Mouse (Mus musculus): Measurements from ENCODE around the gene Cdc5l. TPM values are rescaled to one million over a fixed set of nuclear protein-coding genes. Genes with fewer than 3 reads are reported as not detected.
"Not testable (repeated sequence)": the region's sequence is repeated elsewhere in the genome, so short reads cannot be mapped to it uniquely, and the experiment has no call there.

Gene Cdc5l
- total RNA-seq, 2 experiments from 2014 or later, result 55.4 to 57.6 TPM

GRCm38 (mm10) chr17:45459062-45459461 lies 25.5 kb upstream of the Cdc5l start:
- Histone ChIP-seq H3K4me3 (no peak overlapping the region), H3K27ac (no peak overlapping the region)
- DNase-seq (ENCODE audit: extremely low spot score in 1 of 2, low spot score in 2 of 2), result no peak
- intact Hi-C loops (cut with DNase I), result no loop called here
- TF ChIP-seq CTCF (IDR thresholded peaks at IDR 0.05), result no peak

- DNase-seq (ENCODE audit: extremely low spot score in 1 of 2, low spot score in 2 of 2), result peak in 1 of 2 experiments; percentile 5
- H3K27ac ChIP-seq, result no peak overlapping the region
- TF ChIP-seq CTCF (IDR thresholded peaks at IDR 0.05), result no peak
- intact Hi-C loops (cut with DNase I), result no loop called here
- no peak overlapping the region for H3K4me3 ChIP-seq
Observed at GRCm38 (mm10) chr17:45458516-45458915, 25.0 kb upstream of the Cdc5l start.

GRCm38 (mm10) chr17:45457487-45457886 lies 23.9 kb upstream of the Cdc5l start:
- no peak for DNase-seq (ENCODE audit: extremely low spot score in 1 of 2, low spot score in 2 of 2)
- intact Hi-C loops (cut with DNase I), result no loop called here
- H3K4me3 ChIP-seq, result no peak overlapping the region
- H3K27ac ChIP-seq, result no peak overlapping the region; the same call in 1 of the 2 replicates
- no peak; the same call in 1 of the 2 replicates for TF ChIP-seq CTCF (IDR thresholded peaks at IDR 0.05)

GRCm38 (mm10) chr17:45456260-45457152 lies 23.0 kb upstream of the Cdc5l start:
- intact Hi-C loops (cut with DNase I), result no loop called here
- TF ChIP-seq CTCF (IDR thresholded peaks at IDR 0.05), result no peak
- Histone ChIP-seq H3K27ac (peak overlapping the region; percentile 63; the same call in 1 of the 2 replicates), H3K4me3 (no peak overlapping the region)
- DNase-seq (ENCODE audit: extremely low spot score in 1 of 2, low spot score in 2 of 2), result no peak

- DNase-seq (ENCODE audit: extremely low spot score in 1 of 2, low spot score in 2 of 2); intact Hi-C loops (cut with DNase I); H3K27ac ChIP-seq; H3K4me3 ChIP-seq: not testable (repeated sequence)
Observed at GRCm38 (mm10) chr17:45455783-45456182, 22.2 kb upstream of the Cdc5l start.

- TF ChIP-seq CTCF (IDR thresholded peaks at IDR 0.05), result no peak
- Histone ChIP-seq H3K27ac (no peak overlapping the region), H3K4me3 (no peak overlapping the region)
- DNase-seq (ENCODE audit: extremely low spot score in 1 of 2, low spot score in 2 of 2), result no peak
- intact Hi-C loops (cut with DNase I), result no loop called here
Observed at GRCm38 (mm10) chr17:45454794-45455193, 21.3 kb upstream of the Cdc5l start.

GRCm38 (mm10) chr17:45452271-45452670 lies 18.7 kb upstream of the Cdc5l start:
- no peak for TF ChIP-seq CTCF (IDR thresholded peaks at IDR 0.05)
- intact Hi-C loops (cut with DNase I), result no loop called here
- H3K4me3 ChIP-seq, result no peak overlapping the region
- H3K27ac ChIP-seq, result no peak overlapping the region
- no peak for DNase-seq (ENCODE audit: extremely low spot score in 1 of 2, low spot score in 2 of 2)

GRCm38 (mm10) chr17:45450153-45450552 lies 16.6 kb upstream of the Cdc5l start:
- intact Hi-C loops (cut with DNase I), result no loop called here
- Histone ChIP-seq H3K27ac (no peak overlapping the region), H3K4me3 (no peak overlapping the region)
- no peak for TF ChIP-seq CTCF (IDR thresholded peaks at IDR 0.05)
- DNase-seq (ENCODE audit: extremely low spot score in 1 of 2, low spot score in 2 of 2), result no peak

GRCm38 (mm10) chr17:45449586-45449985 lies 16.0 kb upstream of the Cdc5l start:
- H3K27ac ChIP-seq, result no peak overlapping the region
- no peak overlapping the region for H3K4me3 ChIP-seq
- no peak for DNase-seq (ENCODE audit: extremely low spot score in 1 of 2, low spot score in 2 of 2)
- TF ChIP-seq CTCF (IDR thresholded peaks at IDR 0.05), result no peak
- intact Hi-C loops (cut with DNase I), result no loop called here

- no peak overlapping the region for H3K27ac ChIP-seq
- no peak for DNase-seq (ENCODE audit: extremely low spot score in 1 of 2, low spot score in 2 of 2)
- no peak for TF ChIP-seq CTCF (IDR thresholded peaks at IDR 0.05)
- H3K4me3 ChIP-seq, result no peak overlapping the region
- intact Hi-C loops (cut with DNase I), result no loop called here
Observed at GRCm38 (mm10) chr17:45447063-45447462, 13.5 kb upstream of the Cdc5l start.

- intact Hi-C loops (cut with DNase I), result no loop called here
- no peak overlapping the region for H3K4me3 ChIP-seq
- no peak for TF ChIP-seq CTCF (IDR thresholded peaks at IDR 0.05)
- H3K27ac ChIP-seq, result no peak overlapping the region
- DNase-seq (ENCODE audit: extremely low spot score in 1 of 2, low spot score in 2 of 2), result no peak
Observed at GRCm38 (mm10) chr17:45445923-45446322, 12.4 kb upstream of the Cdc5l start.

GRCm38 (mm10) chr17:45434262-45434590 lies 689 bp upstream of the Cdc5l start:
- TF ChIP-seq CTCF (IDR thresholded peaks at IDR 0.05), result no peak
- no peak for DNase-seq (ENCODE audit: extremely low spot score in 1 of 2, low spot score in 2 of 2)
- H3K27ac ChIP-seq, result peak overlapping the region; percentile 91
- intact Hi-C loops (cut with DNase I), result no loop called here
- peak overlapping the region; percentile 88 for H3K4me3 ChIP-seq

Measured in left cerebral cortex, adult 2 months (tissue).